Mouse (Mus musculus) testis, adult 10 weeks (tissue): ENCODE results near the gene Gm21775. TPM values are rescaled to one million over a fixed set of nuclear protein-coding genes. Genes with fewer than 3 reads are reported as not detected.

Source experiments
- polyA plus RNA-seq: library from polyadenylated mRNA; stranded (reverse); fragments of 350-450 nt; fragmentation: Illumina TruSeq; extraction: RNeasy Lipid Tissue Mini Kit (QIAGEN cat#74804); gene quantifications from one replicate; pipeline ENCODE4 v1.2.3, GENCODE M21; 2014; ENCODE audit warnings: low read depth, low replicate concordance

Gene Gm21775
- polyA plus RNA-seq: not detected

GRCm38 (mm10) chrY:10553153-10553552 lies at the start of gene Gm21775:
Gm21775 (plus strand) TSS chrY:10553453.

GRCm38 (mm10) chrY:10535942-10536341 lies 17.3 kb upstream of the Gm21775 start, which contains the start of gene Gm20737:
Gm20737 (minus strand) TSS chrY:10536042.

Other genes starting within 250 kb of the Gm21775 start
- gene Gm20834, start 228.9 kb upstream of the Gm21775 start, polyA plus RNA-seq: not detected
- gene Gm28510, start 140.7 kb upstream of the Gm21775 start, polyA plus RNA-seq: 13.1 TPM
- gene Gm20737, start 17.4 kb upstream of the Gm21775 start, polyA plus RNA-seq: 5.5 TPM
- gene Gm21900, start 62.9 kb downstream of the Gm21775 start, polyA plus RNA-seq: not detected
- gene Gm20777, start 199.0 kb downstream of the Gm21775 start, polyA plus RNA-seq: 4.2 TPM